Mouse (Mus musculus): ENCODE results near the gene Vmn1r94.
"Not testable (repeated sequence)": the region's sequence is repeated elsewhere in the genome, so short reads cannot be mapped to it uniquely, and the experiment has no call there.

Gene Vmn1r94

DNA sequence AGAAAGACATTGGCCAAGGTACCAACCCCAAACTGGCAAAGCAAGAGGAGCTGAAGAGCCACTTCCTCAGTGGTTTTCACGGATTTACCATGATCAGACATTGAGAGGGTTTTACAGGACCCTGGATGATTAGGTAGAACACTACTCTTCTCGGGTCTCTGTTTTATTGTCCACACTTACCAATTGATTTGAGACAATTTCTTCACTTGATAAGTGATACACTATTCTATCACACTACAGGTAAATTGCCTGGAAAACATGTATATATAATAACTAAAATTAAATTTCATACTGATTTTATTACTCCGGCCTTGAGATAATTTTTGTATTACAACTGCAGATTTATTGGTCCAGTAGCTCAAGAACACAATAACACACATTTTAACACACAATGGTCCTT, at the start of gene Vmn1r94:
TSS of gene Vmn1r94 (minus strand) at position 101 of the 400 bp plus-strand sequence.
- not testable (repeated sequence) for DNase-seq (ENCODE audit: low read depth, low spot score)

DNA sequence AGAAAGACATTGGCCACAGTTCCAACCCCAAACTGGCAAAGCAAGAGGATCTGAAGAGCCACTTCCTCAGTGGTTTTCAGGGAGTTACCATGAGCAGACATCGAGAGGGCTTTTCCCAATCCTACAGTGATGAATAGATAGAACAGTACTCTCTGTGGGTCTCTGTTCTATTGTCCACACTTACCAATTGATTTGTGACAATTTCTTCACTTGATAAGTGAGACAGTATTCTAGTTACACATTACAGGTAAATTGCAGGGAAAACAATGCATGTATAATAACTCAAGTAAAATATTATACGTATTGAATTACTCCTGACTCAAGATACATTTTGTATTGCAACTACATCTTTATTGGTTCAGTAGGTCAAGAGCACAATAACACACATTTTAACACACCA, 37.3 kb upstream of the Vmn1r94 start, which contains the start of gene Gm6164:
TSS of gene Gm6164 (minus strand) at position 101 of the 400 bp plus-strand sequence.
- DNase-seq (ENCODE audit: low read depth, low spot score), result not testable (repeated sequence)

DNA sequence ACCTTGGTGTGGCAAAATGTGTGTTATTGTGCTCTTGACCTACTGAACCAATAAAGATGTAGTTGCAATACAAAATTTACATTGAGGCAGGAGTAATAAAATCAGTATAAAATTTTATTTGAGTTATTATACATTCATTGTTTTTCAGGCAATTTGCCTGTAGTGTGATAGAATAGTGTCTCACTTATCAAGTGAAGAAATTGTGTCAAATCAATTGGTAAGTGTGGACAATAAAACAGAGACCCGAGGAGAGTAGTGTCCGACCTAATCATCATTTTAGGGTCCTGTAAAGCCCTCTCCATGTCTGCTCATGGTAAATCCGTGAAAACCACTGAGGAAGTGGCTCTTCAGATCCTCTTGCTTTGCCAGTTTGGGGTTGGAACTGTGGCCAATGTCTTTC, 25.2 kb upstream of the Vmn1r94 start, which contains the start of gene Vmn1r95:
TSS of gene Vmn1r95 (plus strand) at position 301 of the 400 bp plus-strand sequence.
- not testable (repeated sequence) for DNase-seq (ENCODE audit: low read depth, low spot score)

DNA sequence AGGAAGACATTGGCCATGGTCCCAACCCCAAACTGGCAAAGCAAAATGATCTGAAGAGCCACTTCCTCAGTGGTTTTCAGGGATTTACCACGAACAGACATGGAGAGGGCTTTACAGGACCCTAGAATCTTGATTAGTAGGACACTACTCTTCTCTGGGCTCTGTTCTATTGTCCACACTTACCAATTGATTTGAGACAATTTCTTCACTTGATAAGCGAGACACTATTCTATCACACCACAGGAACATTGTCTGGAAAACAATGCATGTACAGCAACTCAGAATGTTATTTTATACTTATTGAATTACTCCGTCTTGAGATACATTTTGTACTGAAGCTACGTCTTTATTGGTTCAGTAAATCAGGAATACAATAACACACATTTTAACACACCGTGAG, 29.2 kb downstream of the Vmn1r94 start, which contains the start of gene Vmn1r93:
TSS of gene Vmn1r93 (minus strand) at position 101 of the 400 bp plus-strand sequence.
- not testable (repeated sequence) for DNase-seq (ENCODE audit: low read depth, low spot score)

DNA sequence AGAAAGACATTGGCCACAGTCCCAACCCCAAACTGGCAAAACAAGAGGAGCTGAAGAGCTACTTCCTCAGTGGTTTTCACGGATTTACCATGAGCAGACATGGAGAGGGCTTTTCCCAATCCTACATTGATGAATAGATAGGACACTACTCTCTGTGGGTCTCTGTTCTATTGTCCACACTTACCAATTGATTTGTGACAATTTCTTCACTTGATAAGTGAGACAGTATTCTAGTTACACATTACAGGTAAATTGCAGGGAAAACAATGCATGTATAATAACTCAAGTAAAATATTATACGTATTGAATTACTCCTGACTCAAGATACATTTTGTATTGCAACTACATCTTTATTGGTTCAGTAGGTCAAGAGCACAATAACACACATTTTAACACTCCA, 45.7 kb downstream of the Vmn1r94 start, which contains the start of gene Gm16442:
TSS of gene Gm16442 (minus strand) at position 101 of the 400 bp plus-strand sequence.
- not testable (repeated sequence) for DNase-seq (ENCODE audit: low read depth, low spot score)
